Mouse (Mus musculus): ENCODE data around the gene Gfpt2.

Gfpt2 gene

DNA sequence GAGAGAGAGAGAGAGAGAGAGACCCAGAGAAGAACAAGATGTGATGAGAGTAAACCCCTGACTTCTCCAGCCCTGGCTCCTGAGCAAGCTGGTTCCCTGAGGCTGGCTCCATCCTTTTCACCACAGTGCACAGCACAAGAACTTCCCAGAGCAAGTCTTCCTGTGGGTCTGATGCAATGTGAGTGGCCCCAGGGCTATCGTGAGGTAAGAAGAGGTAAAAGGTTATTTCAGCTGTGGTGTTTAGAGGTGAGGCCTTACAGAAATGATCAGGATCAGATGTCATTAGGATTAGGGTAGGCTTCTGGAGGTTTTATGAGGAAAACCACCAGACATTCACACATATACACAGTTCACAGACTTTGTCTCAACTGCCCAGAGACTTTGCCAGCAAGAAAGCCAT, 47.9 kb downstream of the Gfpt2 start:
- DNase-seq, result no peak

DNA sequence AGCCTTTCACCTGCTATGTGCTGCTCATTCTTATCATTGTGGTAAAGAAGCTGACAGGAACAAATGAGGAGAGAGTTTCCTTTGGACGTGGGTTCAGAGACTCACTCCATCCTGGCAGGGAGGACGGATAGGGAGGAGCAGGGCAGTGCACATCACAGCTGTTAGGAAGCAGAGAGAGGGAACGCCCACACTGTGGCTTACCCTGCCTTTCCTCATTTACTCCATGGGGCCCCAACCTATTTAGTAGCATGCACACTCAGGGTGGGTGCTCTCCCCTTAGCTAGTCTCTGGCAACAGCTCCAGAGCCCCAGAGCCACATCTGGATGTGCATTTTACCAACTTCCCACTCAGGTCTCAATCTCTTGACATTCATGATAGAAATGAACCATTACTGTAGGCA, 48.7 kb downstream of the Gfpt2 start:
- no peak for DNase-seq

DNA sequence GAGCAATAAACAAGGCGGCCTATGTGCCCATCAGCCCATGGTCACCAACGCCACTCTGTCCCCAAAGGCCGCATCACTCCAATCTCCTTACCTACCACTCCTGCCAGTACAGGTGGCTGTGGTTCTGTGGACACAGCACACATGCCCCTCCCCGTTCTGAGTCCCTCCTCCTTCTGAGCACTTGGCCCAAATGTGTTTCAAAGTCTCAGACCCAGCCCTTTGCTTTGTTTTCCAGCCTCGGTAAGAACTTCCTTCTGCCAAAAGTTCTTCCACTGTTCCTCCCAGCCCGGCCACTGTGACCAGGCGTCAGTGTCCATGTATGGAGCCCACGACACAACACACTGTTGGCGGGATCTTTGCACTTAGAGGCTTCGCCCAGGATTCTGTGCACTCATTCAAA, 50.3 kb downstream of the Gfpt2 start:
- no peak for DNase-seq

DNA sequence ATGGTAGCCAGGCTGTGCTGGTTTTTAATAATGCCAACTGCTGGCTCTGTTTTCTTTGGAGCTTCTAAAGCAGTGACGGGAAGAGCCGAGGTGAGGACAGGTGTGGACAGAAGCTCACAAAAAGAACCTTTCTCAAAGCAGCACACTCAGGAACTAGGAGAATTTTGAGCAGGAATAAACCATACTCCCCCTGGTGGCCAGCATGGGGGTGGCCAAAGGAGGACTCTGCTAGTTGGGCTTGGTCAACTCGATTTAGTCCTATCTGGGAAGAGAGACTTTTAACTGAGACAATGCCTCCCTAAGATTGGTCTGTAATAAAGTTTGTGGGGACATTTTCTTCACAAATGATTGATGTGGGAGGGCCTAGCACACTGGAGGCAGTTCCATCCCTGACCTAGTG, 51.0 kb downstream of the Gfpt2 start:
- peak; percentile 38 for DNase-seq

DNA sequence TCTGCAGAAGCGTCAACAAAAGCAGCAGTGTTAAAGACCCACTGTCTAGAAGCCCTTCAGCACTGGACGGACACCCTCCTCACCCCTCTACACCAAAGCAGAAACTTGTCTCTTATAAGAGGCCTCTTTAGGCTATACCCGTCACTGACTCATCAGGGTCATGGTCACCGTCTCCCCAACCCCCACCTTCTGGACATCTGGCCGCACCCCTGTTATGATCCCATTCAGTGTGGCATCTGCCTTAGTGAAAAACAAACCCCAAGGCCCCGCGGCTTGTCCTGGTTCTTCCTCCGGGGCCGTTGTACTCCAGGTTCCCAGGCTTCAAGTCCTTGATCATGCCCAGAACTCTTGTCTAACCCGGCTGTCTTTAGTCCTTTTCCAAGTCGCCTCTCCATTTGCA, 52.0 kb downstream of the Gfpt2 start:
- no peak for DNase-seq

DNA sequence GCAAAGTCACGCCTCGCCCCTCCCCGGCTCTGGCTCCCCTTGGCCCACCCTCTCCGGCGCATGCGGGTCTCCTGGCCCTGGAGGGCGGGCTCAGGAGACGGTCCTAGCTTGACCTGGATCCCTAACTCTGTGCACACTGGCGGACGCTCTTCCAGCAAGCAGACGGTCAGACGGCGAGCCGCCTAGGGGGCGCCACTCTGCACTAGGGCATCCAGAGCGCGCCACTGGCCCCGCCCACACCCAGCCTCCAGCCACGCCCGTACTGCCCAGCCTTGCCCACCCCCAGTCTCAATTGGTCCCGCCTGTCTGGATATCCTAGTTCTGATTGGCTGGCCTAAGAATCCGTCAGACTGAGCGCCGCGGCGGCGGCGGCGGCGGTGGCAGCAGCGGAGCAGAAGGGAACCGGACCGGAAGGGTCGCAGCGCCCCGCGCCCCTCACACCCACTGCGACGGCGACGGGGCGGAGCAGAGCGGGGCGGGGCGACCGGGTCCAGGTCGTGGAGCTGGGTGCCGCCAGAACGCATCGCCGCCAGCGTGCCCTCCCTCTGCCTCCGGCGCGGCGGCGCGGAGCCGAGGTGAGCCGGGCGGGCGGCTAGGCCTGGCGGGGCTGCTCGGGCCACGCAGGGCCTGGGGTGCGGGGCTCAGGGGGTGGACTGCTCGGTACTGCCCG, 52.6 kb downstream of the Gfpt2 start, which contains the start of gene Mapk9:
Gene Mapk9 (plus strand): TSS at position 351 of the 670 bp plus-strand sequence.
- peak; percentile 97 for DNase-seq

DNA sequence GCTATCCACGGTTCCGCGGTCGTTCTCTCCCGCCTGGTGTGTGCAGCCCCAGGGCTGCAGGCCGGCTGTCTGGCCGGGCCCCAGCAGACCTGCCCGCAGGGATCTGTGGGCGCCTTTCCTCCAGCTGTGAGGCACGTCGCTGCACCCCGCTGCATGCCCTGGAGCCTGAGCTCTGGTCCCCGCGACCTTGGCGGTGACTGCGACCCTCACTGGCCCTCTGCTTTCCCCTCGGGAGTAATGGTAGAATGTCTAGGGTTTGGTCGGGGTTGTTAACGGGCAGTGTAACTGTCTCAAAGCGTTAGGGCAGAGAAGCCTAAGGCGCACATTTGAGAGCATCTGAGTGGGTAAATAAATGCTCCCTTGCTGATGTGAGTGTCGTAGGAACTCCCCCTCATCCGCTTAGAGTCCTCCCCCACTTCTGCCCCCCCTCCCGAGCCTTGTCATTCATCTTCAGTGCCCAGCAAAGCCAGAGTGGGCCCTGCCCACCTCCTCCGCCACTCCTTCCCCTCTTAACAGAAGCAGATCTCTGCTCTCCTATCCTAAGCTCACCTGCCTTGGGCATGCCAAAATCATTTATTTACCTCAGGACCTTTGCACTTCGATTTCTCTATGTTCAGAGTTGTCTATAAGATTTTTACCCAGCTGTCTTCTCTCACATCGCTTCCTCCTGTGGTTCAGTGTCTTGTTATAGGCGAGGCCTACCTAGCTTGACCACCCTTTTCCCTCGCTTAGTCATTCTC, 53.3 kb downstream of the Gfpt2 start:
- no peak for DNase-seq

DNA sequence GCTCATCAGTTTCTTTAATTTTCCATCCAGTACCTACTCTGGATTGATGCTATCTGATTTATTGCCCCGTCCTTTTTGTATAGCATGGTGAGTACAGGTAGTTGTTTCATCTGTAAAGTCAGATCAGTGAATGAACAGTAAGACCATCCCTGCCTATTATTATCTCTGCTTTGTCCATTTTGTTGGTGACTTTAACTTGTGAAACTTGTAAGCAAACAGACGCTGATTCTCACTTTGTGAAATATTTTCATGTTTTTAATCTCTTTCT, 53.8 kb downstream of the Gfpt2 start:
- DNase-seq, result no peak

DNA sequence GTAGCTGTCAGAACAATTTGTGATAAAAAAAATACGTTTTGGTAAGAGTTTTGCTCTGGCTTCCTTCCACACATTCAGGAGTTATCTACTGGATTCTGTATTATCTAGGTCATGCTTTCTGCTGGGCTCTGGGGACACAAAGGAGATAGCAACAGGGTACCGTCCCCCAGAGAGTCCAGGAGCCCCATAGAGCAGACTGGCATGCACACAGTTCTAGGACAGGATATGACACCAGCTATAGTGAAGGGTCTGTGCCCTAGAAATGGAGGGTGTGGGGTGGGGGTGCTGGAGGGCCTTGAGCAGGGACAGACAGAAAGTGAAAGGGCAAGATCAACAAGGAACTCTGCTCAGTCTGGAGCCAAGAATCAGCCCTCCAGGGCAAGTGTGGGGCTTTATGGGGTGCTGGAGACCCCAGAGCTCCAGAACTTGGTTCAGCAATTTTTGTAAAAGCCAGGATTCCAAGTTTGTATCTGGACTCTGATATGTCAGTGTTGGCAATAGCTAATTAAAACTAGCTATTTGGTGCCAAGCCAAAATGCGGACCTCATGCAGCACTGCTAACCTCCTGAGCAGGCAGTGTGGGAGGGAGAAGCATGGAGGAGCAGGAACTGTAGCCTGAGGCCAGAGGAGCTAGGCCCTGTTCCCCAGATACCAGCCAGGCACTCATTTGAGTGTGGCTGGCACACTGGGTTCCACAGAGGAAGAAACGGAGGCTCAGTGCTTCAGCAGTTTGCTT, 54.3 kb downstream of the Gfpt2 start:
- no peak for DNase-seq

DNA sequence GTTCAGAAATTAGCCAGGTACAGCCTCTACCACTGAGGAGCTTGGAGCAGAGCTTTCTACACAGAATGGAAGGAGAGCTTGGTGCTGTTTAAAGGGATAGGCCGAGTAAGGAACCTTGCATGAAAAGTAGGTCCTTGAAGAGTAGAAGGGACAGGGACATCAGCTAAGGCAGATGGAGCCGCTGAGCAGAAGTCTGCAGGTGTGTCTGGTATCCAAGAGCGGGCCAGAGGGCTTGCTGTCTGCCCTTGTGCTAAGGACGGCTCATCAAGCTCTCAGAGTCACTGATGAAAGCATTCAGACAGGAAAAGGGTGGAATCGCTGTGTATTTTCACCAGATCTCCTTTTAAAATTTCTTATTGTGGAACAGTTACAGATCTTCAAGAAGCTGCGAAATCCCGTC, 56.4 kb downstream of the Gfpt2 start:
- DNase-seq, result no peak

DNA sequence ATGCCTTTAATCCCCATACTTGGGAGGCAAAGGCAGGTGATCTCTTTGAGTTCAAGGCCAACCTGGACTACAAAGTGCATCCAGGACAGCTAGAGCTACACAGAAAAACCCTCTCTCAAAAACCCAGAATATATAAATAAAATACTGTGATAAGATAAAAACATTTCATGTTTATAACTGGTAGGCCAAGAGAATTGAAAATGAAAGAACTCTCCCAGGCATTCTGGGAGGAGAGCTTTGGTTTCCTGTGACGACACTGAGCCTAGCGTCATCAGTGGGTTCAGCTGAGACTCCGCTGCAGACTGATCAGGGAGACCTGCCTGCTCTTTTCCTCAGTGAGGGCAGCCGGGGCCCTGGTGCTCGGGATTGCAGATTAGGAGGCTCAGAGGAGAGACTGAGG, 61.2 kb downstream of the Gfpt2 start:
- DNase-seq, result no peak

DNA sequence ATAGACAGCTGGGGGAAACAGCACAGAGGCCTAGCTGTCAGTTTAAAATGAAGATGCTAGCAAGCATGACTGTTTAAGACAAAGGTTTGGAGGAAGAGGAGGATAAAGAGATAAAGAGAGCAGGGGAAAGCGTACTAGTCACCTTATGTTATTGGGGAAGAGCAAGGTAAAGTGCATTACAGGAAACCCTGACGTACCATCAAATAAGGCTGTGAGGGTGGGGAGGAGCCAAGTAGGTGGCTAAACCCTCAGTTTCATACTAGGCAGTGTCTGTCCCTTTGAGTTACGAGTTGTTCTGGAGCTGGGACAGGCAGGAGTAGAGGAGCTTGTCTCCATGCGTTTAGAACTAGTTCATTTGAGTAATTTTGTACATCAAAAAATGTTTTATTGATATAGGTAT, 67.2 kb downstream of the Gfpt2 start:
- DNase-seq, result no peak

DNA sequence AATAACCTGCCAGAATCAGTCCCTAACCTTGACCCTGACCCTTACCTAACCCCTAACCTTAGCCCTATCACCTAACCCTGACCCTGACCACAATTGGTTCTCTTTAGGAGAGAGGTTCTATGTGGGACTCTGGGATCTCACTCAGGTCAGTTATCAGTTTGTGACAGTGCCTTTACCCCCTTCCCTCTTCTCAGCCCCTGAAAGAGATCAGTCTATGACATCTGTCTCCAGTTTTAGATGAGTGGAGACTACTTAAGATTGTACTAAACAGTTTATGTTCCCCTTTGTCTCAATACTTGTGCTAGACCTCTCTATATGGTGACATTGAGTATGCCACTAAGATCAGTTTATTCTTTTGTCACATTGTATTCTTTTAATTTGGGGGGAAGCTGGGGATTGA, 69.9 kb downstream of the Gfpt2 start:
- DNase-seq, result no peak

DNA sequence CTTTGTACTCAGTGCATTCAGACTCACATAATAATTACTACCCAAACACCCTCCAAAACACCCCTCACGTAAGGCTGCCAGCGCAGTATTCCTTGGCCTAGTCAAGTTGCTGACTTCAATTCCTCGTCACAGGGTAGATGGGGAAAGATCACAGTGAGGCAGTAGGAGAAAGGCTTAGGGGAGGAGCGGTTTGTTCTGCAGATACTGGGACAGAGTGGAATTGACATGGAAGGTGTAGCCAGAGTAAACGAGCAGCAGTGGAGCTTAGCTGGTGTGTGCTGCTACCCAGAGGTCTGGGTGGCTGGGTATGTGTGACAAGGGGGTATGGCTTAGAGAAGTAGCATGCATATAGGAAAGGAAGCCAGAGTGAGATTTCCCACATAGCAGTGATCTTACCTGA, 73.3 kb downstream of the Gfpt2 start:
- DNase-seq, result no peak

DNA sequence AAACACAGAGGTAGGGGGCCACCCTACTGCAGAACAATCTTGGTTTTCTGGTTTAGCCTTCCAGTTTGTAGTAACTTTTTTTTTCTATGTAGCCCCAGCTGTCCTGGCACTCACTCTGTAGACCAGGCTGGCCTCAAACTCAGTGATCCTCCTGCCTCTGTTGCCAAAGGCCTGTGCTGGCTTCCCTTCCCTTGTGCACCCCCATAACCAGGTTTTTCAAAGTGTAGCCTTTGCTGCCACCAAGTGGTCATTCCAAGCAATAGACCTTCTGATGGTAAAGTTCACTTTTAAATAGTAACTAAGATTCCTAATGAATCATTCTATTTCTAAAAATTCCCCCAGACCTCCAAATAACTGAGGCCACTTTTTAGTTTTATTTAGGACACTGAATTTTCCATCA, 75.8 kb downstream of the Gfpt2 start:
- DNase-seq, result peak; percentile 27

DNA sequence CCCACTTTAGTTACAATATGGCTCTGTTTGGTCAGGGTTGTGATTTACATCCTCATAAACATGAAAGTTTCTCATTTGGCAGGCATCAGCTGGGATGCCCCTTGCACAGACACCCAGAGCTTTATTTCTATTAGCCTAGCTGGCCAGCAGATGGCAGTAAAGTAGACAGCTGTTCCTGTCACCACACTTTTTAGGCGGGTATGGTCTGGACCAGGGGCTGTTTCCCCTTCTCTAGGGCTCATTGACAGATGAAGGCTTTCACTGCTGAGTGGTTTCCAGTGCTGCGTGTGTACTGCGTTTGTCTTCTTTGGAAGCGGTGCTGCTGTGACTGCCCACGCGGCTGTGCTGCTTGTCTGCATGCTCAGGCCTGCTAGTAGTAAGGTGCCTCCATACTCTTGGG, 77.9 kb downstream of the Gfpt2 start:
- DNase-seq, result peak; percentile 29

DNA sequence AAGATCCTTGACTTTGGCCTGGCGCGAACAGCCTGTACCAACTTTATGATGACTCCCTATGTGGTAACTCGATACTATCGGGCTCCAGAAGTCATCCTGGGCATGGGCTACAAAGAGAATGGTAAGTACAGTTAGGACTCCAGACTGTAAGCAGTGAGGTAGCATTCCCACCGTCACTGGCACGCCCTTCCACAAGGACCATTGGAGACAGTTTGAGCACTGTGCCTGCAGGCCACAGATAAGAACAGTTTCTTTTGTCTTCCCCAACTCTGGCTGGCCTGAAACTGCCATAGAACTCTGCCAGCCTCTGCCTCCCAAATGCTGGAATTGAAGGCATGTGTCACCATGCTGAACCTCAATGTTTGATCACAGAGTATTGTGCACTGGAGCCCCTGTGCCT, 78.8 kb downstream of the Gfpt2 start:
- DNase-seq, result no peak

DNA sequence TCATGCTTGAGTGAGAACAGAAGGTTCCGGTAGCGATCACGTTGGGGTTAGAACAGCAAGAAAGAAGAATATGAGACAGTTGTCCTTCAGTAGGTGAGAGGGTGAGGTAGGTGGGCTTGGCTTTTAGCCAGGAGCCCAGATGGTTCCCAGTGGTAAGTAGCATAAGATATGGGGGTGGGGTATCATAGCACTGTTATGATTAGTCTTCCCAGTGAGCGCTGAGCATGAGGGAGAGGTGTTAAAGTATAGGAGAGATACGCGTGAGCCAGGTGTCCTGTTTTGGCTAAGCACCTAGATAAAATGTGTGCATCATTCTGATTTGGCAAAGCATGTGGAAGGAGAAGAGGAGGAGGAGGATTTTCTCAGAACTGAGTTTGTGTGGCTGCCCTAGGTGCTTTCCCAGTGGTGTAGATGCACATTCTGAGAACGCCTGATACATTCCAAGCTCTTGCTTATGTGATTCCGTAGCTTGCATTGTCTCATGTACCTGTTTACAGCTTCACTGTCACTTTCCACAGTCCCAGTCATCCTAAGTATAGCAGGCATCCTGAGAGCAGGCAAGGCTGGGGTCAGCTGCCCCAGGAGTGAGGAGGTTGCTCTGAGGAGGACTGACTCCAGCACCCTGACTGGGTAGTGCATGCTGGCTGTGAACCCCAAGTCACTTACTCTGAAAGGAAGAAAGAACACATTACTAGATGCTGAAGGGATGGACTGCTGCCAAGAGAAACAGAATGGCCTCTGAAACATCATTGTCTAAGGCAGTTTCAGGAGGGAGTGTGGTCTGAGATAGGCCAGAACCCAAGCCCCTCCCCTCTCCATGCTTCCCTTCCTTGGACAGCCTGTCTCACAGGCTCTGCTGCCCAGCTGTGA, 83.2 kb downstream of the Gfpt2 start:
- DNase-seq, result peak; percentile 41

DNA sequence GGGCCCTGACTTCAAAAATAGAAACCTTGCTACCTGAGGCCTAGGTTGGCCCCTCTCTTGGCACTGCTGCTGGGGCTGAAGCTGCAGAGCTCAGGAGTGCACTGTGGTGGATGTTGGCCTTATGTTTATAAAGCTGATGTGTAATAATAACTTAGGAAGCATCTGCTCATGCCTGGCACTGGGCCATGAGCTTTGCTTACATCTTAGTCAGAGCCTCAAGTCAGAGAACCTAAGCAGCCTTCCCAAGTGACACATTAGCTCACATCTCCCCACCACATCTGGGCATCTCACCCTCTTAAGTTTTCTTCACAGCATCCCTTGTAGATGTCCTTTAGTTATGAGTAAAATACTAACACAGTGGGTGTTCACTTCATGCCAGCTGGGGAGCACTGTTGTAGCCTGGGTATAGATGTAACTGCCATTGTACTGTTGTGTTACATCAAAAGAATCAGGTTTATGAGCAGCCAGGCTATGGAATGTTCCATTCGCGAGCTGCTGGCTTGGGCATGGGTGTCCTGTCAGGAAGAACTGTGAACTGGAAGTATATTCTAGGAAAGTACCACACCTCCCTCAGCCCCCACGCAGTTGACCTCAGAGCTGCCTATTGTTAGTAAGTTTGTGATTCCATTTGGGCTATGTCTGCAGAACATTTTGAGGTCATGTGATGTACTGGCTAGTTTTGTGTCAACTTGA, 86.1 kb downstream of the Gfpt2 start:
- DNase-seq, result no peak

DNA sequence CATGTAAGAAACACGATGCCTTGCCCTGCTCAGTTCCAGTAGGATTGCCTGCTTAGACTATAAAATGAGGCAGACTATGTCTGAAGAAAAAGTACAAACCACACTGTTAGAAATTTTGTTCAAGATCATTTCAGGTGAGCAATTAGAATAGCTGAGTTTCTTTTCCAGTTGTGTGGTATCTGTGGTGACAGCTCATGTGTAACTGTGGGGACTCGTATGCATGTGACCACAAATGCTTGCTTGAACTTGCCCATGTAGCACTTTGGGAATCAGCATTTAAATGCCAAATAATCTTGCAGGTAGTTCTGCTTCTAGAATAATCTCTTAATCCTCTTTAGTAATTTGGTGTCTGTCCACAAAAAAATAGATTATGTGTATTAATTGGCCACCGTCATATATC, 89.4 kb downstream of the Gfpt2 start:
- no peak for DNase-seq
